ENCODE assay signal across 9 mouse cellular contexts in the genomic region with DNA sequence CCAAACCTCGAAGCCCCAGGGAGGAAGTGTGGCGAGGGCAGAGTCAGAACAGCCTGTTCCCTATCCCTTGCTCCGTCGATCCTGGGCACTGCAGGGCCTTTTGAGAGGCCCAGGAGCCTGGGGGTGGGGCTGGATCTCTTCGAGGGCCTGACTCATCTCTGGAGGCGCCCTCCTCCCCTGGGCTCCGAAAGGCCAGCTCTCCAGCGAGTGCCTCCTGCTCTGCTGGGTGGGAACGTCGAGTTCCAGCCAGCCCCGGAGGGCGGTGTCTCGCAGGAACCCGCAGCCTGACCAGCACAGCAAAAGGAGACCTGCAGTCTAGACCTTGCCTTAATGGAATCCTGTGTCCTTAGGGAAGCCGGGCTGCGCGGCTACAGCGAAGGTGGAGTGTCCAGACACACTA. TPM values are rescaled to one million over a fixed set of nuclear protein-coding genes. Genes with fewer than 3 reads are reported as not detected.
DNase-seq lines count a peak whose midpoint lies in the region; ATAC-seq and TF ChIP-seq lines count a peak whose summit lies in the region.
"Had no signal": no experiment of that assay in that cellular context is flagged by ENCODE, and none has a peak within 500 bp of the region (broad histone marks: within the 10 kb centered on the region; RNA-seq: fewer than 3 reads in every experiment).

No protein-coding gene starts in this region.

- H3K4me3 ChIP-seq in cerebellum, adult 2 months (replicated peaks; ENCODE audit: insufficient read depth, low read depth, low read length) = no peak overlapping the region
- no peak overlapping the region for H3K4me3 ChIP-seq in kidney, adult 2 months (ENCODE audit: insufficient read depth, low read depth, low read length)
- H3K4me3 ChIP-seq in lung, embryonic 16.5 days (ENCODE audit: low read length) = no peak overlapping the region
- H3K4me3 ChIP-seq: midbrain, embryonic 12.5 days had no signal

- peak; percentile 80 for ATAC-seq in lung, embryonic 16.5 days (ENCODE audit: low read depth)

- no peaks in the 10 kb centered on the region for H3K36me3 ChIP-seq in kidney, adult 2 months (ENCODE audit: control insufficient read depth, insufficient read depth, low read length)
- no peaks in the 10 kb centered on the region for H3K36me3 ChIP-seq in lung, embryonic 16.5 days (ENCODE audit: control insufficient read depth, insufficient read depth, low read length)
- H3K36me3 ChIP-seq: midbrain, embryonic 12.5 days had no signal

- no peaks in the 10 kb centered on the region for H3K27me3 ChIP-seq in cerebellum, adult 2 months (ENCODE audit: control insufficient read depth, insufficient read depth, low read length)
- H3K27me3 ChIP-seq in kidney, adult 2 months (replicated peaks; ENCODE audit: control insufficient read depth, insufficient read depth, low read length) = no peaks in the 10 kb centered on the region
- no peaks in the 10 kb centered on the region for H3K27me3 ChIP-seq in lung, embryonic 16.5 days (ENCODE audit: control insufficient read depth, insufficient read depth, low read depth, low read length)

- 0 out of 2 replicates have a peak overlapping the region, but pooled peaks have one; percentile 23 for H3K27ac ChIP-seq in cerebellum, adult 2 months (ENCODE audit: insufficient read depth, low read length)
- peak overlapping the region; percentile 89 for H3K27ac ChIP-seq in kidney, adult 2 months (ENCODE audit: insufficient read depth, low read depth, low read length)
- peak overlapping the region; percentile 43 for H3K27ac ChIP-seq in lung, embryonic 16.5 days (ENCODE audit: low read length)
- H3K27ac ChIP-seq: midbrain, embryonic 12.5 days had no signal

- TF ChIP-seq CTCF in cerebellum, adult 2 months (IDR thresholded peaks at IDR 0.05; ENCODE audit: borderline replicate concordance, insufficient read depth, low read depth, low read length) = no peak
- TF ChIP-seq CTCF in kidney, adult 2 months (conservative IDR thresholded peaks at IDR 0.05; ENCODE audit: insufficient read depth, insufficient read length, low read depth, low read length) = no peak

- H3K4me1 ChIP-seq in cerebellum, adult 2 months (ENCODE audit: control insufficient read depth, insufficient read depth, low read length) = peaks cover 3% of the 10 kb centered on the region; the same call in 1 of the 2 replicates
- peaks cover 20% of the 10 kb centered on the region for H3K4me1 ChIP-seq in kidney, adult 2 months (ENCODE audit: control insufficient read depth, insufficient read depth, low read length)
- H3K4me1 ChIP-seq in lung, embryonic 16.5 days (replicated peaks; ENCODE audit: control insufficient read depth, insufficient read depth, low read length) = peaks cover 24% of the 10 kb centered on the region

- no peak for TF ChIP-seq POLR2A in cerebellum, adult 2 months (IDR thresholded peaks at IDR 0.05; ENCODE audit: borderline replicate concordance, insufficient read depth, low read length)
- TF ChIP-seq POLR2A in kidney, adult 2 months (IDR thresholded peaks at IDR 0.05; ENCODE audit: low read depth, low read length) = no peak

- peak overlapping the region; percentile 12 for H3K9ac ChIP-seq in lung, embryonic 16.5 days (ENCODE audit: low read length)
- H3K9ac ChIP-seq: midbrain, embryonic 12.5 days had no signal

- intact Hi-C loops in gastrocnemius, postnatal 36 days (cut with DNase I) = no loop called here

- no peak overlapping the region for H3K4me2 ChIP-seq in lung, embryonic 16.5 days (ENCODE audit: low read depth, low read length)
- H3K4me2 ChIP-seq: midbrain, embryonic 12.5 days had no signal

- 42% methylated on average over 18 of the region's 18 CpGs for WGBS in cerebellum, adult 2 months
- 19% methylated on average over 18 of the region's 18 CpGs for WGBS in kidney, adult 2 months
- 12% methylated on average over 18 of the region's 18 CpGs for WGBS in lung, embryonic 16.5 days

- H3K9me3 ChIP-seq in lung, embryonic 16.5 days (ENCODE audit: control insufficient read depth, low read length) = peaks cover 6% of the 10 kb centered on the region; the same call in 1 of the 2 replicates

- DNase-seq in cerebellum, adult 2 months = peak in 1 of 2 experiments; percentile 33
- DNase-seq in cerebellum, adult 8-10 months = no peak
- peak; percentile 87 for DNase-seq in adrenal gland, postnatal 10 days
- peak; percentile 68 to 84 for DNase-seq in gastrocnemius, postnatal 36 days
- peak; percentile 86 for DNase-seq in kidney, adult 2 months
- DNase-seq in layer of hippocampus, postnatal 36 days = no peak
- no peak for DNase-seq in natural killer cell, adult 2 months (ENCODE audit: low spot score in 2 of 2)

RNA-seq across cellular contexts. Expression of gene 1700001O22Rik, which starts 50.2 kb away (rescaled TPM):
- polyA plus RNA-seq in cerebellum, adult 2 months (2012; rRNA removed) = 3.8 and 4.7 TPM in 2 replicates
- total RNA-seq in adrenal gland, postnatal 10 days (2021) = 1 to 10 TPM in 1 of 2 experiments, under 1 TPM in 1; 0.96 to 1.2 TPM
- total RNA-seq in gastrocnemius, postnatal 36 days (2021) = 1 to 10 TPM; 1.3 to 5.3 TPM
- 1.7 and 4.1 TPM in 2 replicates for polyA plus RNA-seq in kidney, adult 2 months (2012; rRNA removed)
- polyA plus RNA-seq in lung, embryonic 16.5 days (2015; fragmentation: Nextera tagmentation; extraction: Ambion mirVana) = 3.7 and 4.2 TPM in 2 replicates
- 1 to 10 TPM; 4.8 to 5.6 TPM for total RNA-seq in layer of hippocampus, postnatal 36 days (2021)

RNA-seq across cellular contexts. Expression of gene Ntmt1, which starts 54.4 kb away (rescaled TPM):
- 37.1 and 37.8 TPM in 2 replicates for polyA plus RNA-seq in cerebellum, adult 2 months (2012; rRNA removed)
- 10 to 100 TPM; 33.4 to 34.9 TPM for total RNA-seq in adrenal gland, postnatal 10 days (2021)
- 10 to 100 TPM; 13.0 to 15.9 TPM for total RNA-seq in gastrocnemius, postnatal 36 days (2021)
- polyA plus RNA-seq in kidney, adult 2 months (2012; rRNA removed) = 26.4 and 27.3 TPM in 2 replicates
- 76.4 and 76.6 TPM in 2 replicates for polyA plus RNA-seq in lung, embryonic 16.5 days (2015; fragmentation: Nextera tagmentation; extraction: Ambion mirVana)
- total RNA-seq in layer of hippocampus, postnatal 36 days (2021) = 10 to 100 TPM; 31.3 to 37.4 TPM

Comparison
In these comparisons a context has a peak if more than half of its experiments do, and no peak if none do; other contexts are left out.
1. DNase-seq: peak in adrenal gland, postnatal 10 days (single experiment), gastrocnemius, postnatal 36 days (2 of 2) and kidney, adult 2 months (single experiment); none in cerebellum, adult 8-10 months (single experiment), layer of hippocampus, postnatal 36 days (0 of 2) and natural killer cell, adult 2 months (0 of 2).
2. H3K27ac ChIP-seq: peak in every context shown above with its lines; median percentile 89 in kidney, adult 2 months; 43 in lung, embryonic 16.5 days; 23 in cerebellum, adult 2 months.